Mouse (Mus musculus): ENCODE measurements around the gene Gm49395. TPM values are rescaled to one million over a fixed set of nuclear protein-coding genes. Genes with fewer than 3 reads are reported as not detected.

Gene Gm49395
- polyA plus RNA-seq, 1 experiment from 2014 or later = 8.8 TPM

DNA sequence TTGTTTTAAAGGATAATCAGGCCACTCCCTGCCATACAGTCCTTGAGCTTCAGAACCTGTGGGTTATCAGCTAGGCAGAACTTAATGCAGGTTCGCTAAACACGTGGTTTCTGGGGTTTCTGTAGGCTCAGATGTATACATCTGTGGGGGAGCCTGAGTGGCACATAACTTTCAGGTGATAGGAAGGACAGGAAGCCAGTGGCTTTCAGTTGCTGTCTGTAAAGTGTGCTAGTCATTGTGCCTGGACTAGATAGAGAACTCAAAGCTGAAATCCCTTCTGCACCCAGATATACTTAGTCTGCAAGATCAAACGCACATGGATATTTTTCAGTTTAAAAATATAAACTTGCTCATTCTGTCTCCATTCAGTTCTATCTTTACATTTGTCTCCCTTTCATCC lies 29.7 kb upstream of the Gm49395 start:
- WGBS = 61% methylated on average over 3 of the region's 3 CpGs
- Histone ChIP-seq H3K27ac (ENCODE audit: low read length) (no peak overlapping the region), H3K36me3 (ENCODE audit: control insufficient read depth, insufficient read depth, low read length) (no peaks in the 10 kb centered on the region), H3K9me3 (ENCODE audit: control insufficient read depth, low read depth, low read length) (no peaks in the 10 kb centered on the region), H3K9ac (replicated peaks; ENCODE audit: low read depth, low read length) (no peak overlapping the region), H3K4me1 (ENCODE audit: control insufficient read depth, insufficient read depth, low read length) (no peaks in the 10 kb centered on the region), H3K4me2 (replicated peaks; ENCODE audit: low read depth, low read length) (no peak overlapping the region), H3K4me3 (ENCODE audit: low read depth, low read length) (no peak overlapping the region), H3K27me3 (ENCODE audit: control insufficient read depth, insufficient read depth, low read length) (no peaks in the 10 kb centered on the region)
- no peak for ATAC-seq (ENCODE audit: insufficient number of reproducible peaks, insufficient read depth, low FRiP score, low read depth)

DNA sequence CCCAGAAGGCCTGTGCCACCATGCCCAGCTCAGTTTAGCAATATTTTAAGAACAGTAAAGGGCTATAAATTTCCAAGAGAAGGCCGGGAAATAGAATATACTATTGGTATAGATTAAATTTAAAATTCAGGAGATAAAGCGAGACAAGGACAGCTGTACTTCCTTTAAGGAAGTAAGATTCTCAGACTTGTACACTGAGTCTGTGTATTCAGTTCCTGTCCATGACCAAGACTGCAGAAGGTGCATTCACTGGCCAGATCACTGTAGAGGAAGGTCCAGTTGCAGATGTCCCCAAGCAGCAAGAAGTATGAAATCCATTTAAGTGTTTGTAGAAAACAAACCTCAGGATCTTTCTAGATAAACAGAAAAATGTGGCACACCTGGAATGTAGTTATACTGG lies 28.3 kb upstream of the Gm49395 start:
- WGBS = 84% methylated on average over 2 of the region's 2 CpGs
- Histone ChIP-seq H3K9me3 (ENCODE audit: control insufficient read depth, low read depth, low read length) (no peaks in the 10 kb centered on the region), H3K27ac (ENCODE audit: low read length) (no peak overlapping the region), H3K36me3 (ENCODE audit: control insufficient read depth, insufficient read depth, low read length) (no peaks in the 10 kb centered on the region), H3K4me1 (ENCODE audit: control insufficient read depth, insufficient read depth, low read length) (no peaks in the 10 kb centered on the region), H3K4me3 (ENCODE audit: low read depth, low read length) (no peak overlapping the region), H3K27me3 (ENCODE audit: control insufficient read depth, insufficient read depth, low read length) (no peaks in the 10 kb centered on the region), H3K4me2 (replicated peaks; ENCODE audit: low read depth, low read length) (no peak overlapping the region), H3K9ac (replicated peaks; ENCODE audit: low read depth, low read length) (no peak overlapping the region)
- no peak for ATAC-seq (ENCODE audit: insufficient number of reproducible peaks, insufficient read depth, low FRiP score, low read depth)

DNA sequence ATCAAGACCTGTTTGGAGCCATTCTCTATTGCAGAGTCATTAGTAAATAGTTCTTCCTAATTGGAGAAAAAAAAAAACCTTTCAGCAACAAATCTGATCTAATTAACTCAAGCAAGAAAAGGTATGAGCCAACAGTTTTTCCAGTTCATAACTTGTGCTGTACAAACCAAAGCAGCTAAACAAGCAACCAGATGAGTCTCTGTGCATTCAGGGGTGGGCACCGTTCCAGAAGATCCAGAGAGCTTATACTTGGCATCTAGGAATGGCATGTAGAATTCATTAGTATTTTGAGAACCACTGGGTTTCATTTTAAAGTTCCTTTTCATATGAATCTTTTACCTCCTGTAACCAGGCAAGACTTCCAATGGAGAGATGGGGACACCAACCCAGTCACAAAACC lies 26.1 kb upstream of the Gm49395 start:
- no peak overlapping the region for H3K9ac ChIP-seq (replicated peaks; ENCODE audit: low read depth, low read length)
- no peak overlapping the region for H3K4me3 ChIP-seq (ENCODE audit: low read depth, low read length)
- whole genome bisulfite sequencing = 91% methylated on average over 1 of the region's 1 CpGs
- H3K9me3 ChIP-seq (ENCODE audit: control insufficient read depth, low read depth, low read length) = no peaks in the 10 kb centered on the region
- ATAC-seq (ENCODE audit: insufficient number of reproducible peaks, insufficient read depth, low FRiP score, low read depth) = no peak
- no peak overlapping the region for H3K27ac ChIP-seq (ENCODE audit: low read length)
- no peaks in the 10 kb centered on the region for H3K4me1 ChIP-seq (ENCODE audit: control insufficient read depth, insufficient read depth, low read length)
- no peaks in the 10 kb centered on the region for H3K36me3 ChIP-seq (ENCODE audit: control insufficient read depth, insufficient read depth, low read length)
- no peaks in the 10 kb centered on the region for H3K27me3 ChIP-seq (ENCODE audit: control insufficient read depth, insufficient read depth, low read length)
- H3K4me2 ChIP-seq (replicated peaks; ENCODE audit: low read depth, low read length) = no peak overlapping the region

DNA sequence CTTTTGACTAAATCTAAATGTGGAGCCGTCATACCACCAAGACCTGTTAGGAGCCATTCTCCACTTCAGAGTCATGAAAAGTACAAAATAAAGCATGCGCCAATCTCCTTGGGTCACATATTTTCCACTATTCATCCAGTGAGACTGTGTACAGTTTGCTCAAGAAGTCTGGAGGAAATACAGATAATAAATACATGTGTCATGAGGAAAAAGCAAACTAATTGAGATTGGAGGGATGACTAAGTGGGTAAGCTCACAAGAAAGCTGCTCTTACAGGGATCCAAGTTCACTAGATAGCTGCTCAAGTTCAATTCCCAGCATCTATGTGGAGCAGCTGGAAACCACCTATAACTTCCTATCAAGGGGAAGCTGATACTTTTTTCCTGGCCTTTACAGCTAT lies 24.8 kb upstream of the Gm49395 start:
- no peak overlapping the region for H3K9ac ChIP-seq (replicated peaks; ENCODE audit: low read depth, low read length)
- no peak overlapping the region for H3K4me3 ChIP-seq (ENCODE audit: low read depth, low read length)
- no peaks in the 10 kb centered on the region for H3K36me3 ChIP-seq (ENCODE audit: control insufficient read depth, insufficient read depth, low read length)
- WGBS = 95% methylated on average over 2 of the region's 2 CpGs
- no peaks in the 10 kb centered on the region for H3K27me3 ChIP-seq (ENCODE audit: control insufficient read depth, insufficient read depth, low read length)
- no peaks in the 10 kb centered on the region for H3K4me1 ChIP-seq (ENCODE audit: control insufficient read depth, insufficient read depth, low read length)
- H3K9me3 ChIP-seq (ENCODE audit: control insufficient read depth, low read depth, low read length) = no peaks in the 10 kb centered on the region
- no peak overlapping the region for H3K27ac ChIP-seq (ENCODE audit: low read length)
- no peak overlapping the region for H3K4me2 ChIP-seq (replicated peaks; ENCODE audit: low read depth, low read length)
- no peak for ATAC-seq (ENCODE audit: insufficient number of reproducible peaks, insufficient read depth, low FRiP score, low read depth)

DNA sequence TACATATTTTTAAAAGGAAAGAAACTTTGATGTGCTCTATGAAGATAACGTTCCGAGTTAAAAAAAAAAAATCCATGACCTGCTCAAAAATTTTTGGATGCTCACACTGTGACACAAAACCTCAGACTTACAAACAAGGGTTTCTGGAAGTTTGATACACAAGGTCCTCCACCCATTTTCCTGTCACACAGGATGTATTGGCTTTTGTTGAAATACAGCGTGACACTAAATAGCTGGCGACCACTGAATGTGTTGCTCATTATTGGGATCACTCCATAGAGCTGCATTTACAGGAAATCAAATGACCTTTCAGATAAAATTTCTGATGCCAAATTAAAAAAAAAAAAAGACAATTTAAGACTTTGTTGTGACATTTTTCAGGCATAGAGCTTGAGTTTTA lies 23.4 kb upstream of the Gm49395 start:
- 87% methylated on average over 4 of the region's 4 CpGs for WGBS
- no peak for ATAC-seq (ENCODE audit: insufficient number of reproducible peaks, insufficient read depth, low FRiP score, low read depth)

DNA sequence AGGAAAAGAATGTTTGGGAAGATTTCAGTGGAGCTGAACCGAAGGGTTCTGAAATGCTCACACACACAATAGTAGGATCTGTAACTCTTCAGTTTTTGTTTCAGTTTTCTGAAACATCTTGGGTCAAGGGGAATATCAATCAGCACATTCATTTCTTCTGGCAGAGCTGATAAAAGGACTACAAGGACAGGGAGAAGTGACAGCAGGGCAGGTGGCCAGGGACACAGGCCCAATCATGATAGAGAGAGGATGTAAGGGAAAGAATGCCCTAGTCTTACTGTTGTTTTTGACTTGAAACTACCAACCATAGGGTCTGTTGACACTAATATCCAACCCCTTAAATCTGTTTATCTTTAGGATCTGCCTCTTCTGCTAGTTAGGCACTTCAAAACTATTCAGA lies 22.8 kb upstream of the Gm49395 start:
- WGBS = 82% methylated on average over 1 of the region's 1 CpGs
- H3K27me3 ChIP-seq (ENCODE audit: control insufficient read depth, insufficient read depth, low read length) = no peaks in the 10 kb centered on the region
- no peaks in the 10 kb centered on the region for H3K9me3 ChIP-seq (ENCODE audit: control insufficient read depth, low read depth, low read length)
- H3K4me2 ChIP-seq (replicated peaks; ENCODE audit: low read depth, low read length) = no peak overlapping the region
- ATAC-seq (ENCODE audit: insufficient number of reproducible peaks, insufficient read depth, low FRiP score, low read depth) = no peak
- no peak overlapping the region for H3K4me3 ChIP-seq (ENCODE audit: low read depth, low read length)
- H3K27ac ChIP-seq (ENCODE audit: low read length) = no peak overlapping the region
- H3K4me1 ChIP-seq (ENCODE audit: control insufficient read depth, insufficient read depth, low read length) = no peaks in the 10 kb centered on the region
- H3K9ac ChIP-seq (replicated peaks; ENCODE audit: low read depth, low read length) = no peak overlapping the region
- no peaks in the 10 kb centered on the region for H3K36me3 ChIP-seq (ENCODE audit: control insufficient read depth, insufficient read depth, low read length)

More for the DNA sequence above, 23.4 kb upstream of the Gm49395 start:
- no peak overlapping the region for H3K27ac ChIP-seq (ENCODE audit: low read length)
- no peaks in the 10 kb centered on the region for H3K27me3 ChIP-seq (ENCODE audit: control insufficient read depth, insufficient read depth, low read length)
- no peaks in the 10 kb centered on the region for H3K4me1 ChIP-seq (ENCODE audit: control insufficient read depth, insufficient read depth, low read length)
- H3K36me3 ChIP-seq (ENCODE audit: control insufficient read depth, insufficient read depth, low read length) = no peaks in the 10 kb centered on the region
- H3K4me2 ChIP-seq (replicated peaks; ENCODE audit: low read depth, low read length) = no peak overlapping the region
- no peak overlapping the region for H3K9ac ChIP-seq (replicated peaks; ENCODE audit: low read depth, low read length)
- H3K4me3 ChIP-seq (ENCODE audit: low read depth, low read length) = no peak overlapping the region
- H3K9me3 ChIP-seq (ENCODE audit: control insufficient read depth, low read depth, low read length) = no peaks in the 10 kb centered on the region

DNA sequence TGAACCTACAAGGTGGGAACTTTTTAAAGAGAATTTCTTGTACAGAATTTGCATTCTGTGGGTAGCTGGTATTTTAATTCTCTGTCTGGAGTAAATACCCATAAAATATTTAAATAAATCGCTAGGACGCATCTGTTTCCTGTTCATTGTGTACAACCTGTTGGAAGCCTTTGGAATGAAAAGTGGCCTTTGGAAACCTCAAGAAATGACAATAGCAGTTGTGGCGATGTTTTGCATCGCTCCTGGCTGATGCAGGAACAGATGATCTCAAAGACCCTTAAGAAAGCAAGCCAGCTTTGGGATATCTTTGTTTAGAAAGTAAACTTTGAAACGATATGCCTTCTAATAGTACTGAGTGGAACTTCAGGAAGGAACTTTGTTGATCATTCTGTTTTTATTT lies 17.0 kb upstream of the Gm49395 start:
- H3K36me3 ChIP-seq (ENCODE audit: control insufficient read depth, insufficient read depth, low read length) = no peaks in the 10 kb centered on the region
- no peaks in the 10 kb centered on the region for H3K4me1 ChIP-seq (ENCODE audit: control insufficient read depth, insufficient read depth, low read length)
- no peak overlapping the region for H3K4me2 ChIP-seq (replicated peaks; ENCODE audit: low read depth, low read length)
- no peaks in the 10 kb centered on the region for H3K9me3 ChIP-seq (ENCODE audit: control insufficient read depth, low read depth, low read length)
- H3K4me3 ChIP-seq (ENCODE audit: low read depth, low read length) = no peak overlapping the region
- ATAC-seq (ENCODE audit: insufficient number of reproducible peaks, insufficient read depth, low FRiP score, low read depth) = no peak
- no peak overlapping the region for H3K9ac ChIP-seq (replicated peaks; ENCODE audit: low read depth, low read length)
- no peaks in the 10 kb centered on the region for H3K27me3 ChIP-seq (ENCODE audit: control insufficient read depth, insufficient read depth, low read length)
- 76% methylated on average over 5 of the region's 5 CpGs for WGBS
- H3K27ac ChIP-seq (ENCODE audit: low read length) = no peak overlapping the region

DNA sequence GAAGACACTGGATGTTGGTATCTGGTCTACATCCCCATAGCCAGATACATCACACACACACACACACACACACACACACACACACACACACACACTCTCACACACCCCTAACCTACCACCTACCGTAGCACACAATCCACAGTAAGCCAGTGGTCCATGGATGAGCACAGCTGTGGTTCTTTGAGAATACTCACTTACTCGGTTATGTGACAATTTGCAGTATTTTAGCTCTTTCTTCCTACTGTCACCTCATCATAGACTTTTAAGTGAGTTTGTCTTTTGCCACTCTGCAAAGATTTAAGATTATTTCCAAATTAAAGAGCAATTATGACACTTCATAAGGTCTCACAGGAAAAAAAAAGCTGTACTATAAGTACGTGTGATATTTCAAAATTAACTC lies 16.5 kb upstream of the Gm49395 start:
- no peaks in the 10 kb centered on the region for H3K9me3 ChIP-seq (ENCODE audit: control insufficient read depth, low read depth, low read length)
- ATAC-seq (ENCODE audit: insufficient number of reproducible peaks, insufficient read depth, low FRiP score, low read depth) = no peak
- H3K4me3 ChIP-seq (ENCODE audit: low read depth, low read length) = no peak overlapping the region
- no peak overlapping the region for H3K9ac ChIP-seq (replicated peaks; ENCODE audit: low read depth, low read length)
- 85% methylated on average over 3 of the region's 3 CpGs for WGBS
- no peak overlapping the region for H3K4me2 ChIP-seq (replicated peaks; ENCODE audit: low read depth, low read length)
- no peaks in the 10 kb centered on the region for H3K36me3 ChIP-seq (ENCODE audit: control insufficient read depth, insufficient read depth, low read length)
- no peaks in the 10 kb centered on the region for H3K4me1 ChIP-seq (ENCODE audit: control insufficient read depth, insufficient read depth, low read length)
- no peaks in the 10 kb centered on the region for H3K27me3 ChIP-seq (ENCODE audit: control insufficient read depth, insufficient read depth, low read length)
- no peak overlapping the region for H3K27ac ChIP-seq (ENCODE audit: low read length)

DNA sequence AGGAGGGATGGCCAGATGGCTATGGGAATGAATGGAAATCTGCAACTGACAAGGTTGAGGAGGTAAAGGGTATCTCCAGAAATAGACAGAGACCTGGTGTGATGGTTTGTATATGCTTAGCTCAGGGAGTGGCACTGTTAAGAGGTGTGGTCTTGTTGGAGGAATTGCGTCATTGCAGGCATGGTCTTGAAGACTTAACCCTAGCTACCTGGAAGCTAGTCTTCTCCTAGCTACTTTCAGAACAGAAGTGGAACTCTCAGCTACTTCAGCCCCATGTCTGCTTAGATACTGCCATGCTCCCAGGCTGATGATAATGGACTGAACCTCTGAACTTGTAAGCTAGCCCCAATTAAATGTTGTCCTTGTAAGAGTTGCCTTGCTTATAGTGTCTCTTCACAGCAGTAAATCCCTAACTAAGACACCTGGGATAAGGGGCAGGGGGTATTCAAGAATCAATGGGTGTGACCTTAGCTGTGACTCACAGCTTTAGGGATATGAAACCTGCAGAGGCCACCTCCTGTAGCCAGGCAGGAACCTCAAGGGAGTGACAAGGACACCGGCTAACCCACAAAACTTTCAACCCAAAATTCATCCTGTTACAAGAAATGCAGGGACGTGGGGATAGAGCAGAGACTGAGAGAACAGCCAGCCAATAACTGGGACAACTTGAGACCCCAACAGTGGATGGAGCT lies 15.4 kb upstream of the Gm49395 start:
- ATAC-seq (ENCODE audit: insufficient number of reproducible peaks, insufficient read depth, low FRiP score, low read depth) = no peak
- Histone ChIP-seq H3K9me3 (ENCODE audit: control insufficient read depth, low read depth, low read length) (no peaks in the 10 kb centered on the region), H3K4me2 (replicated peaks; ENCODE audit: low read depth, low read length) (no peak overlapping the region), H3K27me3 (ENCODE audit: control insufficient read depth, insufficient read depth, low read length) (no peaks in the 10 kb centered on the region), H3K4me3 (ENCODE audit: low read depth, low read length) (no peak overlapping the region), H3K27ac (ENCODE audit: low read length) (no peak overlapping the region), H3K36me3 (ENCODE audit: control insufficient read depth, insufficient read depth, low read length) (no peaks in the 10 kb centered on the region), H3K9ac (replicated peaks; ENCODE audit: low read depth, low read length) (no peak overlapping the region), H3K4me1 (ENCODE audit: control insufficient read depth, insufficient read depth, low read length) (no peaks in the 10 kb centered on the region)
- WGBS = 81% methylated on average over 3 of the region's 3 CpGs

Data from stomach, embryonic 14.5 days (tissue).